In the genomic region with DNA sequence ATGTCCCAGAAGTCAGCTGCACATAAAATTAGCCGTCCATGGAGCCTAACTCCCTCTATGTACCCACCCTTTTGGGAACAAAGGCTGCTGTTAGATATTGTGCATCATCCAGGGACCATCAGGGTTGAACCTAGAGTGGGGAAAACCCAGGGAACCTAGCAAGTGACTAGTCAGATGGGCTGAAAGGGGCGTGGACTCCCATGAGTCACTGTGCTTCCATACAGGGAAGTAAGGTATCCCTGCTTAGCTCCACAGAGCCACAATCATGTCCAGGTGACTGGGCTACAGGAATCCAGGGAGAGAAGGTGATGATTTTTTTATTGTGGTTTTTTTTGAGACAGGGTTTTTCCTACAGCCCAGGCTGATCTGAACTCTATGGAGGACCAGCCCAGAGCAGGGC, we compare ENCODE assay signal across 20 mouse cellular contexts. TPM values are rescaled to one million over a fixed set of nuclear protein-coding genes. Genes with fewer than 3 reads are reported as not detected.
"Had no signal": no experiment of that assay in that cellular context is flagged by ENCODE, and none has a peak within 500 bp of the region (broad histone marks: within the 10 kb centered on the region; RNA-seq: fewer than 3 reads in every experiment).

No protein-coding gene starts in this region.

- H3K9ac ChIP-seq: neural tube, embryonic 13.5 days; neural tube, embryonic 15.5 days; stomach, embryonic 15.5 days had no signal

- H3K27me3 ChIP-seq: neural tube, embryonic 15.5 days had no signal

- H3K9me3 ChIP-seq: neural tube, embryonic 13.5 days; neural tube, embryonic 15.5 days; stomach, embryonic 15.5 days had no signal

- H3K36me3 ChIP-seq: neural tube, embryonic 13.5 days; neural tube, embryonic 15.5 days; stomach, embryonic 15.5 days had no signal

- H3K27ac ChIP-seq: neural tube, embryonic 13.5 days; neural tube, embryonic 15.5 days; stomach, embryonic 15.5 days; stomach, postnatal 0 days had no signal

- DNase-seq: retina, postnatal 1 day; right cerebral cortex, adult 18-20 months; right cerebral cortex, postnatal 14 days; right cerebral cortex, postnatal 25 days; right cerebral cortex, postnatal 4 days; spleen, adult 18-20 months; thymus, adult 18-20 months; thymus, adult 2 months; thymus, postnatal 14 days; thymus, postnatal 25 days; thymus, postnatal 36 days; thymus, postnatal 4 days had no signal

- H3K4me2 ChIP-seq: neural tube, embryonic 13.5 days; neural tube, embryonic 15.5 days; stomach, embryonic 15.5 days had no signal

- H3K4me3 ChIP-seq: neural tube, embryonic 13.5 days; neural tube, embryonic 15.5 days; stomach, embryonic 15.5 days had no signal

RNA-seq across cellular contexts. Expression of a gene that starts 10.9 kb away (rescaled TPM):
- total RNA-seq: neutrophil, adult 5-6 weeks had no signal
- polyA plus RNA-seq: neural tube, embryonic 14.5 days; spleen, adult 2 months had no signal

RNA-seq across cellular contexts. Expression of a gene that starts 37.1 kb away (rescaled TPM):
- total RNA-seq: neutrophil, adult 5-6 weeks had no signal
- polyA plus RNA-seq: neural tube, embryonic 13.5 days; neural tube, embryonic 14.5 days; neural tube, embryonic 15.5 days; small intestine, adult 2 months; spleen, adult 2 months had no signal
